Mouse (Mus musculus) forelimb bud, embryonic 11.5 days (tissue): Measurements from ENCODE around the gene Pdcd4.

Experiments used
- DNase-seq: peaks from one replicate; pipeline ENCODE4 v3.0.0-alpha.2; 2012; ENCODE audit warnings: low read depth, low spot score

Gene Pdcd4

DNA sequence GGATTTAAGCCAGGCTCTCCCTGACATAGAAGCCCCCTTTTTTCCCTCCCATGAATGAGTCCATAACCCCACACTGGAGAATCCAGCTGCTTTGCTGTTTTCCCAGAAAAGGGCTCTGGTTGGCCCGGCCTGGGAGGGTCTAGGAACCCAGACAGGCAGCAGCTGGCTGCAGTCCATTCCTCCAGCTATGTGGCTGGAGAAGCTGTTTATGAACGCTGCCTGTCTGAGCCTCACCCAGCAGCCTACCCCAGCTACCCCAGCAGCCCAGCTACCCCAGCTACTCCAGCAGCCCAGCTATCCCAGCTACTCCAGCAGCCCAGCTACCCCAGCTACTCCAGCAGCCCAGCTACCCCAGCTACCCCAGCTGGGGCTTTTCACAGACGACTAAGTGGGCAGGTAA lies at the start of gene Pdcd4:
TSS of gene Pdcd4 (plus strand) at position 171 of the 400 bp plus-strand sequence.
- DNase-seq, result peak; percentile 46

DNA sequence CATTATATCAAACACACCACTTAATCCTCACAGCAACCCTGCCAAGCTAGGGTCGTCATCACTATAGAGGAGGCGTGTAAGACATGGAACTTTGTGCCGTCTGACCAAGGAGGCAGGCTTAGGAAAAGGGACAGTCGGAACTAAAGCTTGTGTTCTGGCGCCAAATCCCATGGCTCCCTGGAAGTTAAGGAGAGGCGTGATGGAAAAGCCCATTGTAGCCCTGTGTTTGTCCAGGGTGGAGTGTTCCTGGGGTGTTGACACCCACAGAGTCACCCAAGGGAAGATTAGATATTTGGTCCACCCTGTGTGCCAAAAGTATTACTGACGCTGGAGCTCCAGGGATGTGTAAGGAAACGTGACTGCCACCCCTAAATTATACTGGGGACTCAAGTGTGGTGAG lies 48.1 kb upstream of the Pdcd4 start:
- no peak for DNase-seq

DNA sequence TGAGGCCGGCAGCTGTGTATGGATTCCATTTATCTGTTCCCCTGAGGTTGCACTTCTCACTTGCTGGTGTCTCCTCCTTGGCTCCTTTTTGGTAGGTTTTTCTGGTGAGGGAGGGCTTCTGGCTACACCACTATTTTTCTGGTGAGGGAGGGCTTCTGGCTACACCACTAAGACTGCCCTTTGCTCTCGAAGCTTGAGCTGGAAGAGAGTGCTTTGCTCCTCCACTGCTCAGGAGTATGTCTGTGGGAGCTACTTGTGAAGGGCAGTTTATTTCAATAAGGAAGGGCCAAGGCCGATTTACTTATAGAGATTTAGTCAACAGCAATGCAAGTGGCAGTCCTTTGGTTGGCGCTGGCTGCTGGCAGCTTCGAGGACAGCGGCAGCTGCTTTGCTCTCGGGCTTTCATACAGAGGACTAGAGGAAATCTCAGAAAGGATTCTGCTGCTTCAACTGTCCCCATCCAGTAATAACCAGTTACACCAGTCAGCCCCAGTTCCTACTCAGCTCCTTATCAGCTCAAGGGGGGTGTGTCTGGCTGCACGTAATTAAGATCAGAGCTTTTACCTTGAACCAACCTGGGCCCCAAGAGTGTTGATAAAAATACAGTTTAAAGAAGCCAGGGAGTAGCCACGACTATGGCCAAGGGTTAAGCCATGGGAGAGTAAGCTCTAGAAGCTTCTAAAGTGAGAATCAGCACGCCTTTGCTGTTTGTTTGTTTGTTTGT lies 43.6 kb upstream of the Pdcd4 start:
- DNase-seq, result no peak

DNA sequence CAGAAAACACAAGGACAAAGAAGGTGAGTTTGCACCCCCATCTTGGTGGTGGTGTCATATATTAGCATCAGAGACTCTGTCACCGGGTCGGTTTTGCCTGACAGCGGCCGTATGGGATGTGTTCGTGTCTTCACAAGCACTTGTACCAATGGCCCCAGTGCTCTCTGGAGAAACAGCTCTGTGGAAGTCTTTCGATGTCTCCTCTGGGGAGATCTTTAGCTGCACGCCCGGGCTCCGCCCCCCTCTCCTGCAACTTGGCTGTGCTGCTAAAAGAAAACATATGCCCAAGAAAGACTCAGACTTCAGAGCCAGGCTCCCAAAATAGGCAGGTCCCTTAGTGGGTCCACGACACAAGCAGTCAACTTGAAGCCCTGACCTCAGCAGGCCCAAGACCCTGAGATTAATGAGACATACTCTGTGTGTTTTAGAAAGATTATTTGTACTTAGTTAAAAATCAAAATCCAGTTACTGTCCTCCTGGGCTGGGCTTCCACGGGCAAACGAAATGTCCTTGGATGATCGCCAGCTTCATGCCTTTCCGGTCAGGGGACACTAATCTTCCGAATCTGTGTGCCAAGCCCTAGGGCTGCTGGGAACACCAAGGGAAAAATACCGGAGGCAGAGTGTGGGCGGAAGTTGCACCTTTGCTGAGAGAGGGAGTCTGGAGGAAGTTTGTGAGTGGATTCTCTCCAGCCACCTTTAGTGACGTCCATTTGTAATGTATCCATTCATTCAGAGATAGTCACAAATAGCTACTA lies 41.7 kb upstream of the Pdcd4 start:
- no peak for DNase-seq

DNA sequence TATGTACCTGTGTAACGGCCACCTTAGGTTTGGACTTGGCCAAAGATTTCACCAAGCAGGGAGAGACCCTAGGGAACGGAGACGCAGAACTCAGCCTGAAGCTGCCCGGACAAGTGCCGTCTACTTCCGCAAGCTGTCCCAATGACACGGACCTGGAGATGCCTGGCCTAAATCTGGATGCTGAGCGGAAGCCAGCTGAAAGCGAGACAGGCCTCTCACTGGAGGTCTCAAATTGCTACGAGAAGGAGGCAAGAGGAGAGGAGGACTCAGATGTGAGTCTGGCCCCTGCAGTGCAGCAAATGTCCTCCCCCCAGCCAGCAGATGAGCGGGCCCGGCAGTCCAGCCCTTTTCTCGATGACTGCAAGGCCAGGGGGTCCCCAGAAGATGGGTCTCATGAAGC lies 40.7 kb upstream of the Pdcd4 start:
- no peak for DNase-seq

DNA sequence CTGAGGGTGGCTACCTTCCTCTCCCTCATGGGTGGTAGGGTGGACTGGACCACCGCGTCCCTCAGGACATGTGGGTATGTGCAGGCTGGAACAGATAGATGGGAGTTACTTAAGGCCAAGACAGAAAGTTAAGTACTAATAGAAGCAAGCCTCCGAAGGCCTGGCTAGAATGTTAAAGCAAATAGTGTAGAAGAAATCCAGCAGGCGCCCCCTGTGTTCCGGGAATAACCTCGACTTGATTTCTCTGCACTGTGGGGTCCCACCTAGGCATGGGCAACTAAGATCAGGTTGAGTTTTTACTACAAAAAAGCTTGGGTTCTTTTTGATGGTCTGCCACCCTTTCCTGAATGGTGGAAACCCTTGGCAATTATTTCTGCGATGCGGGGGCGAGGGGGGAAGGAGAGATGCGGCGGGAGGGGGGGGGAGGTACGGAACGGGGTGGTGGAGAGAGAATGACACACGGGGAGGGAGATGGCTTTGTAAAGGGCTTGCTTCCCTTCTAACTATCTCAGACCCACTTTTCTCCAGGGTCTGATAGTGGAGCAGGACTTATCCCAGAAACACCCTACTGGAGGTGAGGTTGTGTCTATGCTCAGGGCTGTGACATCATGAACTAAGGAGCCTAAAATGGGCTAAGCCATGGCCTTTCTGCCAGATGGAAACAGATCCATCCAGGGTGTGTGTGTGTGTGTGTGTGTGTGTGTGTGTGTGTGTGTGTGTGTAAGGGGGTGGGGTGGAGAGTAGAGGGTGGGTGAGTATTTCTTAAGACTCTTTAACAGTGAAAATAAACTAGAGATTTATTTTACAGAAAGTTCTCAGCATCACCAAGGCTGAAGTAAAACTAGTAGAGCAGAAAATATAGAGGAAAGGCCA lies 40.0 kb upstream of the Pdcd4 start:
- DNase-seq, result no peak

DNA sequence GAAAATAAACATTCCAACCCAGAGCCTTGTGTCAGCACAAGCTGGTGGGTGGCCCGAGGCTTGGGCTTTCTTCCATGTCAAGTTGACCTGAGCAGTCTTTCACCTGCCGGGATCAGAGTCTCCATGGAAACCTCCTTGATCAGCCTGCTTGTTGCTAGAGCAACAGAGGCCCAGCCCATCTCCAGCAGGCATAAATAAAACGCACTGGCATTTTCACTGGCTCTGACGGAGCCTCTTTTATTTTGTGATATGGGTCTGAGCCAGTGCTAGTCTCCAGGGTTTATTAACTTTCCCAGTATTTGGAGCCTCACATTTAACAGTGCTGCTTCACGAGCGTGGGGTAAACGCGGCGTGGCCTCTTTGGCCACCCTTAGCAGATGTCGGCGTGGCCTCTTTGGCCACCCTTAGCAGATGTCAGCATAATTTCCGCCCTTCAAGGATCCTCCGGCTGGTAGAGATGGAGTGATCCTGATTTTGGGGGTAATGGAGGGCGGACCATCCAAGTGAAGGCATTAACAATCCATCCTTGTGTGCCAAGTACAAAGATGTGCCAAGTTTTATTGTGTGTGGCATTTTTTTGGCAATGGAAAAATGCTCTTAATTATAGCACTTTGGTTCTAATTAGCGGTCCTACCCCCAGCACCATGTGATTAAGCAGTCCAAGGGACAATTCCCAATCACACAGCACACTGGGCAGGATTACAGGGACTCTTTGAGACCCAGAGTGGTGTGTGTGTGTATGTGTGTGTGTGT lies 39.2 kb upstream of the Pdcd4 start:
- peak; percentile 64 for DNase-seq

DNA sequence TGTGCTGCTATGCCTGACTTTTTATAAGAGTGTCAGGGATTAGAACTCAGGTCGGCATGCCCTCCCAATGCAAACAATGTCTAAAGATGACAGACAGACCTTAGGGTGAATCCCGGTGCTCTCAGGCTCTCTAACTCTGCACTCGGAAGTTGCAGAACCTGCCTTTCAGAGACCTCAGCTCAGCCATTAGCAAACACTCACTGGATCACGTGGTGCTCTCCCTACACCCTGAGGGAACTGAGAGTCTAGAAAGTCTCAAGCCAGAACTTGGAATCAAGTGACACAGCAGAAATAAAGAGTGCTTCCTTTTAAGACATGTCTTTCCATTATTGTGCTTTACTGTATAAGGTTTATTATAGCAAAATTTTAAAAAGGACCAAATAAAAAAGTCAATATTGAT lies 37.1 kb upstream of the Pdcd4 start:
- DNase-seq, result no peak

DNA sequence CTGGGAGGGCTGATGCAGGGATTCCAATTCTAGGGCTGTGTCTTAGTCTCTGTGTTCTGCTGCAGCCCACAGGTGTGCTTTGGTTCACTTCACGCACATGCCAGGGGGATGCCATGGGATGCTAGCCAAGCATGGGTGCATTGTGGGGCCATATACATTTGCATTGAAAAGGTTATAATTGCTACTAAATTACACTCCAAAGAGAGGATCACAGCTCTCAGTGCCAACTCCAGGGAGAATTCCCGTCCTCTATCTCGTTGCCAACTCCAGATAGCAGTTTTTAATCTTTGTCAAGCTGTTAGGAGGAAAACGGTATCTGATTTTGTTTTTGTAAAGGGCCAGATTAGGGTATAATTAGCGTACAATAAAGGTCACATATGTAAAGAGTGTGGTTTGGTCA lies 36.2 kb upstream of the Pdcd4 start:
- no peak for DNase-seq

DNA sequence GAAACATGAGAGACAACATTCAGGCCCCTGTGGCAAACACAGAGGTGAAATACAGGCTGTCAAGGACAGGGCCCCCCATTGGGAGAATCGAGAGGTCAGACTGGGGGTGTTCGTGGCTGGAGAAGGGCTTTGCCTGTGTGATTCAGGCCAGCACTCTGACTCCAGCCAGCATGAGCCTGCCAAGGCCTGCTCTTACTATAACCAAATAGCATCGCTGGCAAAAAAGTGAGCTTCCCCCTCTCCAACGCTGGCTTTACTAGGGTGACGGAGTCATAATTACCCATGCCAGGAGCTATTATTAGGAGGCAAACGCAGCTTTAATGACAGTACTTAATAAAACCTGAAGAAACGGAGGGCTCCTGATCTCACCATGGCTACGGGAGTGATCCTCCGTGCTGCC lies 35.2 kb upstream of the Pdcd4 start:
- no peak for DNase-seq

DNA sequence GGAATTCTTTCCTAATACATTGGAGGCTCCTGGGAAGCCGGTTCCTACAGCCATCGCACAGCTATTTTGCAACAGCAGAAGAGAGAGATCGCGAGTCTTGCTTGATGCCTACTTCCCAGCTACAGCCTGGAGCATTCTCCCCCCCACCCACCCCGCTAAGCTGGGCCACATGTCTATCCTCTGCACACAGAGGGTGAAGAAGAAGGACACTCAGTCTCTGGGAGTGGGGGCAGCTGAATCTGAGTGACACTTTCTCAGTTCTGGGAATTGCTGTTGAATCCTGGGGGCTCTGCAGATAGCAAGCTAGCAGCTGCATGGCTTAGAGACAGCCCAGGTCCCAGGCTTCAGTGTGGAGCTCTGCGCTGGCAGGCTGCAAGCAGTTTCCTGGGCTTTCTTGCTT lies 34.1 kb upstream of the Pdcd4 start:
- DNase-seq, result no peak

DNA sequence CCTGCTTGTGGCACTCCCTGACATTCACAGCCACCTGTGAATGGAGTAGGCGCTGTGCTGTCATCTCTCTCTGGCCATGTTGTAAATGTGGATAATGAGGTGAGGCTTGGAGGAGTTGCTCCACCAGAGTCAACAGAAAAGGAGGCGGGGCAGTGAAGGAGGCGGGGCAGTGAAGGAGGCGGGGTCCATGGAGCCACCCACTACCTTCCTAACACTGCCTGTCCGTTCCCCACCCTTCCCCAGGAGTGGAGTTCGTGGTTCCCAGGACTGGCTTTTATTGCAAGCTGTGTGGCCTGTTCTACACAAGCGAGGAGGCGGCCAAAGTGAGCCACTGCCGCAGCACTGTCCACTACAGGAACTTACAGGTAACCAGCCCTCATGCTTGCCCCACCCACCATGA lies 32.9 kb upstream of the Pdcd4 start:
- DNase-seq, result peak; percentile 49

DNA sequence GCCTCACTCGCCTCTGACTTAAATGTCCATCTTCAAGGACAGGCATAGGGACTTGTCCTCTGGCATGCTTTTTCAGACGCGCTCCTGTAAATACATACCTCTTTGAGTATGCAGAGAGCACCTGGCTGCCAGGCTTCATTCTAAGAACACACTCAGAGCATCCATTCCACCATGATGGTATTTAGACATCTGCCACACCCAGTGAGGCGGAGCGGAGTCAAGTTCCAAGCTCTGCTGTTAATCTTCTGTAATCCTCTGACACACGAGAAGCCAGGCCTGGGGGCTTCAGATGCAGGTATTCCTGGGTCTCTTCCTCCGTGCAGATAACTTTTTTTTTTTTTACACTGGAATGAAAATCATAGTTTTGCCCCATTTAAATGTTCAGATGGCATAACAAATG lies 32.4 kb upstream of the Pdcd4 start:
- no peak for DNase-seq

DNA sequence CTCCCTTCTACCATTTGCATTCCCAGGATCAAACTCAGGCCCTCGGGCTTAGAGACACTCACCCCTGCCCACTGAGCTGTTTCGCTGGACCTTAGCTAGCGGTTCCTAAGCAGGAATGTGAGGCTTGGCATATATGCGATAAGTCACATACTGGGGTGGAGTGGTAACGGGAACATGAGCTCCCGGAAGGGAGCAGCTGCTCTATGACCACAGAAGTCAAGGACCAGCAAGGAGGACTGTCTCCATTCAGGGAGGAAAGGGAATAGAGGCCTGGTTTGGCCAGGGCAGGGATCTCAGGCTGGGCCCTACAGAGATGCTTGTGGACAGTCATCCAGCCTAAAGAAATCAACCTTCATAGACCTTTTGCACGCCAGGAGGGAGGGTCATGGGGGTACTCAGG lies 30.7 kb upstream of the Pdcd4 start:
- DNase-seq, result no peak

DNA sequence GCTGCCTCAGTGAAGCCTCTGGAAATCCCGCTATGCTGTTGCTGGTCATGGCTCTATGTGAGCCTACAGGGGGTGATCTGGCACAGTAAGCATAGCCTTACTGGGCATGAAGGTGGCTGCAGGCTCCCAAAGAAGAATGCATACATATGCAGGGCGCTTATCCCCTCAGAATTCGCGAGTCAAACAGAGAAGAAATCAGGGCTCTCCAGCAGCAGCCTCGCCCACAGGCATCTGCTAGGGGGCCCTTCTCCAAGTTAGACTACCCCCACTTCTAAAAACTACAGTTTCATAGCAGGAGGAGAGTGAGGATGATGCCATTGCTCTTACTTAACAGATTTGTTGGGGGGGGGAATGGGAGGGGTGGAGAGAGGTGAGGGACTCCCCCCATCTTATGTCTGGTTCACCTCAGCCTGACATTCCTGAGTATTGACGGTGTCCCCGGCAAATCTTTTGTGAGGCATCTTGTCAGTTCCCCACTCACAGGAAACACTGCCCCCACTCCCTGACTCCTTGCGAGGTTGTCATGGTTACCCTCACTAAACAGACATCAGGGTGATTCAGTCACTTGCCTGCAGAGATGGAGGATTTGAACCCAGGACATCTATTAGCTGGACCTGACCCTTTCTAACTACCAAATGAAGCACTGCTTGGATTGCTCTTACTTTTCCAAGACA lies 29.3 kb upstream of the Pdcd4 start:
- no peak for DNase-seq

DNA sequence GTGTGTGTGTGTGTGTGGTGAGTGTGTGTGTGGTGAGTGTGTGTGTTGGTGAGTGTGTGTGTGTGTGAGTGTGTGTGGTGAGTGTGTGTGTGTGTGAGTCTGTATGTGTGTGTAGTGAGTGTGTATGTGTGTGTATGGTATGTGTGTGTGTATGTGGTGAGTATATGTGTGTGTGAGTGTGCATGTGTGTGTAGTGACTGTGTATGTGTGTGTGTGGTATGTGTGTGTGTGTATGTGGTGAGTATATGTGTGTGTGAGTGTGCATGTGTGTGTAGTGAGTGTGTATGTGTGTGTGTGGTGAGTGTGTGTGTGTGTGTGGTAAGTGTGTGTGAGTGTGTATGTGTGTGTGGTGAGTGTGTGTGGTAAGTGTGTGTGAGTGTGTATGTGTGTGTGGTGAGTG lies 24.8 kb upstream of the Pdcd4 start:
- no peak for DNase-seq

DNA sequence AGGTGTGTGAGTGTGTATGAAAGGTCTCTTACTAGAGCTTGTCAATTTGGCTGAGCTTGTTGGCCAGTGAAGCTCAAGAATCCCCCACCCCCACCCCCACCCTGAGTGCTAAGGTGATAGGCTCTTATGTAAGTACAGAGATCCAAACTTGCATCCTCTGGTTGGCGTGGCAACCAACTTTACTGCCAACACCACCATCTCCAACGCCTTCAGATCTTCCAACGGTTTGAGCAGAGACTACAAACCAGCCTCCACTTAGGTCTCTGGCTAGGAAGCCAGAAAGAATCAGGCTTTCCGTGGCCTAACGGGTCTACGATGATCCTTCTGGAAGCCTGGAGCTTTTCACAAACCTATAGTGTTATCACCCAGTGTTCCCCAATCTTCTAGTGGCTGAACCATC lies 23.9 kb upstream of the Pdcd4 start:
- DNase-seq, result no peak

DNA sequence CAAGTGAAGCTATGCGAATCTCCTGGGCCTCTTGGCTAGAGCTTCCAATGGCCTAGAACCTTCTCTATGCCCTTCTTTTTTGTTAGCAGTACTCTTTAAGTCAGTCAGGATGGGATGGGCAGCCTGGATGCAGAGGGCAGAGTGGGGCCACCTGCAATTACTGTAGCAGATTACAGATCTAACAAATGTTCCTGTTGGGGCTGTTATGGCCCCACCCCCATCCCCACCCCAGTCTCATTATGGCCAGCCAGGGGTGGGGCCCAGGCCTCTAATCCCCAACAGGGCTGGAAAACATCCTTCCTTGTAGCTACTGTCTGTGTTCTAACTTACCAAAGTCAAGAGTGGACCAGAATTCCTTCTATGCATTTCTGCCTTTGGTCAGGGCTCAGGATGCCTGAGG lies 23.2 kb upstream of the Pdcd4 start:
- no peak for DNase-seq

DNA sequence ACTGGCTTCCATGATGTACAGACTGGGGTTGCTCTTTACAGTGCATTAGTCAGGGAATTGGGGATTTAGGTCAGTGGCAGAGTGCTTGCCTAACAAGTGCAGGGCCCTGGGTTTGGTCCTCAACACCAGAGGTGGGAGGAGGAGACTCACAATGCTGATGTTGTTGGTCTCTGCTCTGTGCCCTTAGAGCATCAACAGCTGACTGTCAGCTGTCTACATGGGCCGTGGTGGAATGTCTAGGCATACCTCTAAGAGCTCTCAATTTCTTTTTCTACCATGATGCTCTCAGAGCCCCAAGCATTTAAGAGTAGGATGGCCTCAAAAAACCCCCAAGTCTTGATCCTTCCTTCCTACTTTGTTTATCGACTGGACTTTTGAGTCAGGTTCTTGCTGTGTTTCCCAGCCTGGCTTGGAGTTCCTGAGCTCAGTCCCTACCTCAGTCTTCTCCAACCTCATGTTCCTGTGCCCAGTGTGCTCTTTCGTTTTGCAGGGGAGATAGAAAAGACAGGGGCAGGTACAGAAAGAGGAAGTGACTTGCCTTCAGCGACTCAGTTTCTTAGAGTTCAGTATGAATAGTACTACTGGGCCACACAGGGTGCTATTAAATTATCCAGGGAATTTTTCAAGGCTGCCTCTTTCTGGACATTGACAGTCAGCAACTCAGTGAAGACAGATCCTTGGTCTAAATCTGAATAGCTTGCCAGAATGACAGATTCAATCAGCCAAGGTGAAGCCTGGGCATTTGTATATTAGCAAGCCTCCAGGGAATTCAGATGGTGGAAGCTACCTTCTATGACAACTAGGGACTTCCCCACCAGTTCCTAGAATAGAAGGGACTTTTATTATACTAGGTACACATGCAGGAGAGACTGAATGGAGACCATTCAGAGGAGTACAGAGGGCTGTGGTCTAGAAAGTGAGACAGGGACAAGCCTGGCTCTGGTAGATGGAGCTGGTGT lies 22.3 kb upstream of the Pdcd4 start:
- DNase-seq, result no peak

DNA sequence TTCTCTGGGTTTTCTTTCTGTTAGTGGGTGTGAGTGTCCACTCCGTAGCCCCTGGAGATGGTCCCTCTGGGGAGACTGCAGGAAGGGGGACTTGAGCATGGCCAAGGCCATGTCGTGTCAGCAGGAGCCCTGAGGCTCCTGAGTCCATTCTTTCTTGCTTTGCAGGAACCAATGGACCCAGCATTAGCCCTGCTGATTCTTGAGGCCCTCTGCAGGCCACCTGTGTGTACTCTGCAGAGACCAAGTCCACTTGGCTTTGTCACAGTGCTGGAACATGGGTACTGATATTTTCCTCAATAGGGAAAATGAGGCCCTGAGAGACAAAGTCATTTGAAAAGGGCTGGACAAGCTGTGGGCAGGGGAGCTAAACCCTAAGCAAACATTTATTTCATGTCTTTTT lies 21.5 kb upstream of the Pdcd4 start:
- no peak for DNase-seq
